Mouse (Mus musculus) adipocyte (in vitro differentiated cells): ENCODE data around the gene Scg5.

Source experiments
- DNase-seq: peaks from one replicate; pipeline ENCODE4 v3.0.0-alpha.2; 2016; ENCODE audit warnings: low spot score

The Scg5 gene

GRCm38 (mm10) chr2:113828943-113829882, at the start of gene Scg5:
Gene Scg5, minus strand, starts transcription at chr2:113829121.
- no peak for DNase-seq

DNA sequence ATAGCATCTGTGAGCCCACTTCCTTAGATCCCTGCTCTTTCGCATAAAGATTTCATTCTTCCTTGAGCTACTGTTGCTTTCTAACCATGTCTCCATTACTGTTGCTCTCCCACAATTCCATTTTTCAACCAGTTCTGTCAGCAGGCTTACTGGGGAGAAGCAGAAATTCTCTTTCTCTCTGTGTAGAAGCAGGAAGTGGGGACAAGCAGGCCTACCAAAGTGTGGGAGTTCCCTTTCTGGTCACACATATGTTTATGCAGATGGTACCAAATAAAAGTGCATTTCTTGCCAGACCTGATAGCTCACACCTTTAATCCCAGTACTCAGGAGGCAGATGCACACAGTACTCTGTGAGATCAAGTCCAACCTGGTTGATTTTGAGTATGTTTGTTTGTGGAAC, 41.2 kb upstream of the Scg5 start:
- DNase-seq, result no peak

DNA sequence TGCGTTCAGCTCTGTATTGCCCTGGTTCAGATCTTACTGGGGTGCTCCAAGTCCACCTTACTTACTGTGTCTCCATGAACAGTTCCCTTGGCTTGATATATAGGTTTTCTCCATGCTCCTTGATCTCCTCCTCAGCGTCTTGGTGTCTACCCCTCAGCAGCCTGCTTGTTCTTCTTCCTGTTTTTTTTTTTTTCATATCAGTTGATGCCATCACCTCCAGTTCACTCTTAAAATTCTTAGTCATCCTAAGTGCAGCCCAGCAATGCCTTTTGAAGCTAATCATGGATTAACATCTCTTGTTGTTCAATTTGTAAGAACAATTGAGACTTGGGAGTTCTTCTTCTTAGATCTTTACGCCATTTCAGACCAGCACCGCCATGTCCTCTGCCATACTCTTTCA, 39.5 kb upstream of the Scg5 start:
- no peak for DNase-seq

DNA sequence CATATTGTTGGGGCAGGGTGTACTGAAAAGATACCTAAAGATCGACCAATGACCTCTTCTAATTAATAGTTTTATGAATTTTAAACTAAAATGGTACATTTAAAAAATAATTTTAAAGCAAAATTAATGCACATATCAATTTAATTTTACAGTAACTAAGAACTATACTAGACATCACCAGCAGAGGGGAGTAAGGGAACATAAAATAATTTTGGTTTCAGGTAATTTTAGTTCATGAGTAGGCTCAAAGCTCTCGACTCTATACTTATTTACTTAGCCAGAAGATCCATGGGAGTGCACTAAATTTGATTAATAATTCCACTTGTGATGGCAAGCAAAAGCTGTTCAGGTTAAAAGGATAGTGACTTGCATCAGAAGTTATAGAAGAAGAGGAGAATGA, 37.2 kb upstream of the Scg5 start:
- DNase-seq, result peak; percentile 43

DNA sequence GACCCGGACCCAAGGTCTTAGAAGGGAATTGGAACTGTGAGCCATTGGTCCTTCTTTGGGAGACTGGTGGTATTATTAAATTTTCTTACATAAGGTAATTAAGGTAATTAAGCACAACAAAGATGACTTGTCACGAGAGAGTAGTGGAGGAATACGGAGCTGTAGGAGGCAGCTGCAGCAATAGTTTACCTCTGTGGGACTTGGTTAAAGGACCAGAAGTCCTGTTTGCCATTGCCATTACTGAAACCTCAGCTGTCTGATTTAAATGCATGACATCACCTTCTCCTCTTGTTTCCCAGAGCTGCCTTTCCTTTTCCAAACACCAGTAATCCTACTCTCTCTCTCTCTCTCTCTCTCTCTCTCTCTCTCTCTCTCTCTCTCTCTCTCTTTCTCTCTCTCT, 20.2 kb upstream of the Scg5 start:
- DNase-seq, result no peak

GRCm38 (mm10) chr2:113848245-113849121, 19.6 kb upstream of the Scg5 start, which contains the start of gene Arhgap11a:
Gene Arhgap11a, minus strand, starts transcription at chr2:113848661.
- DNase-seq, result peak; percentile 99

GRCm38 (mm10) chr2:113847678-113848244, 18.8 kb upstream of the Scg5 start:
- DNase-seq, result peak; percentile 39

GRCm38 (mm10) chr2:113845081-113845480, 16.2 kb upstream of the Scg5 start:
- no peak for DNase-seq

GRCm38 (mm10) chr2:113841656-113842437, 12.9 kb upstream of the Scg5 start:
- no peak for DNase-seq

DNA sequence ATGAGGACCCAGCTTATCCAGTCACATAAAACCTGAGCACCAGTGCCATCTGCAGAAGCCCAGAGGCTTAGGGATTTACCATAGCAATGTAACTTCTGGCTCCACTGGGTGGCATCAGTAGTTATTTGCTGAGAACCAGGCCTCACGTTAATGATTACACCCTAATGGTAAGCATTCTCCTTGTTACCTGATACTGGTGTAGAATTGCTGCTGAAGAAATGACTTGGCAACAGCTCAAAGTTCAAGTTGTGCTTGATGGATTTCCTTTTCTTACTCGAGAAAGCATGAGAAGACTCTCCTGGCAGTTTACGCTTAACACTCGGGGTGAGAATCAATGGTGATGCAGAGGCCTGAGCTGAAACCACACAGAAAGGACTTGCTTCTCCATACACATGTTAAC, 10.6 kb upstream of the Scg5 start:
- no peak for DNase-seq

- no peak for DNase-seq
These were observed 6.3 kb upstream of the Scg5 start for GRCm38 (mm10) chr2:113835219-113835618.

DNA sequence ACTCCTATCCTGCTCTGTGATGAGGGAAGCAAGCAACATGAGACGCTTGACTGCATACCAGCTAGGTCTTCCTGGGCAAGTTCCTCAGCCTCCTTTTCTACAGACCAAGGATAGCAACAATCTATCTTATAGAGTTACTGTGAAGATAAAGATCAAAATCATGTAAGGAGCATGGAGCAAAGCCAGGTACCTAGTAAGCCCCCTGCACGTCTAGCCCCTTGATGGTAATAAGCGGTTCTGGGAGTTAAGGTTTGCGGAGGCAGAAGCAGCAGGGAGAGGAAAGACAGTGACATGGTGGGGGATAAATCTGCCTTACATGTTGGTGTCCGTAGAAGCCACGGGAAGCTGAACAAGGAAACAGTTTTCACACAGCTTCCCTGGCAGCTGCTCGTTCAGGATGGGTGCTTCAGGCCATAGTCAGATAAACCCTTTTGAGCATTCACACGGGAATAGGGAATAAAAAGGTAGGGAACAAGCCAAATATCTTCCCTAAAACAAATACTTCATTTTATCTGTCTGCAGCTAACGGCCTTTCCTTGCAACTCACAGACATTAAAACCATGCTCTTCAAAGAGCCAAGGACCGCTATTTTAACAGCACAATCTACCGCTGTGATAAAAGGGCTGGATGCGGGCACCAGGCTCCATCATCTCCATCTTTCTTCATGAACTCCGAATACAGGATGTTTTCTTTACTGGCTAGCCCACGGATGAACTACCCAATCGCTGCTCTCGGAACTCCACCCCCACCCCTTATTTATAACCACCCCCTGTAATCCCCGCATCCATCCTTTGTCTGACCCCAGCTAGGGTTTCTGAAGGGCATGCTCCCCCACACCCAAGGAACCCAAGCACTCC, 607 bp downstream of the Scg5 start:
- DNase-seq, result no peak

DNA sequence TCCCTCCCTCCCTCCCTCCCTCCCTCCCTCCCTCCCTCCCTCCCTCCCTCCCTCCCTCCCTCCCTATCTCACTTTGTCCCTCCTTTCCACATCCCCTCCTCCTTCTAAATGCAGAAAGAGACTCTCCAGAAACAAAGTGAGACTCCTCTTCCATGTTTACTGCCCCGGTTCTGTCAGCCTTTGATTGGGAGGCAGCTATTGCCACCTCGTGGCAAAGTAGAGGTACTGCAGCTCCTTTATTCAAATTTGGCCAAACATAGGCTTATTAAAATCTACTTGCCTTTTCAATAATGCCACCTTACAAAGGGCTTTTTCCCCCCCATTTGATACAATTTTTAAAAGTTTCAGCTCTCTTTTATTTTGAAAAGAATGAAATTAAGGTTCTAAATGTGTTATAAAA, 5.0 kb downstream of the Scg5 start:
- DNase-seq, result peak; percentile 71

- DNase-seq, result no peak
These were observed 6.6 kb downstream of the Scg5 start for GRCm38 (mm10) chr2:113822367-113822766.

GRCm38 (mm10) chr2:113821176-113821734, 7.7 kb downstream of the Scg5 start:
- DNase-seq, result no peak

DNA sequence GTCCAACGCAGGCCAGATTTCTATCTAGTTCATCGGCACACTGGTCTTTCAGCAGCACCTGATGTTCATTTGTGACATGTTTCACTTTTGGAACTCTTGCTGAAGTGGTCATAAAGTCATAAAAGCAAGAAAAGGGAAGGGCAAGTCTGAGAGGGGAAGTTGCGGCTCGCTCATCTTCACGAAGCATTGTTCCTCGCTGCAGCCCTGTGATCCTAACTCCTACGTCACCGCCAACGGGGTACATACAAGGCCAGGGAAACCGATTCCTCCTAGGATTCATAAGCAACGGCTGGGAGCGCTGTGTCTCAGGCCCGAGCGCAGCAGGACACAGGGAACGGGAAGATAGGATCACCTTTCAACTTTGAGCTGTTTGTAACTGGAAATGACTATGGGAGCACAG, 8.8 kb downstream of the Scg5 start:
- no peak for DNase-seq

- DNase-seq, result no peak
These were observed 11.0 kb downstream of the Scg5 start for GRCm38 (mm10) chr2:113817681-113818606.

- peak; percentile 86 for DNase-seq
These were observed 21.3 kb downstream of the Scg5 start for GRCm38 (mm10) chr2:113807640-113808039.
